Mouse (Mus musculus): ENCODE data around the gene App. TPM values are rescaled to one million over a fixed set of nuclear protein-coding genes. Genes with fewer than 3 reads are reported as not detected.

App gene
- total RNA-seq, 2 experiments from 2014 or later, result 0.83 to 2.8 TPM

DNA sequence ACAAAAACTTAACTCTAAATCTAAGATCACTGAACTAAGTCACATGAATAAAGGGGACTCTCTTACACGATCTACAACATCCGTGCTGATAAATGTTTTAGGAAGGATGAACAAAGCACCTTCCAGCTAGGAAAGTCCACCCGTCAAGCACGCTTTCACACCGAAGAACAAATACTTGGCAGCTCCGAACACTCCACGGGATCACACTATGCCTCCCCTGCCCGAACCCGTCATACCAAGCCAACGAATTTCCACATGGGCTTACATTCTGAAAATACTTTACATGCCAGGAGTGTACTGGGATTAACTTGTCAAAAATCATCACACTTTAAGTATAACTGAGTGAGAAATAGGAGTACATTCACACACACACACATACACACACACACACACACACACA lies 17.7 kb downstream of the App start:
- no peak for ATAC-seq (replicated peaks; ENCODE audit: low FRiP score, low TSS enrichment, poor library complexity, severe bottlenecking)

DNA sequence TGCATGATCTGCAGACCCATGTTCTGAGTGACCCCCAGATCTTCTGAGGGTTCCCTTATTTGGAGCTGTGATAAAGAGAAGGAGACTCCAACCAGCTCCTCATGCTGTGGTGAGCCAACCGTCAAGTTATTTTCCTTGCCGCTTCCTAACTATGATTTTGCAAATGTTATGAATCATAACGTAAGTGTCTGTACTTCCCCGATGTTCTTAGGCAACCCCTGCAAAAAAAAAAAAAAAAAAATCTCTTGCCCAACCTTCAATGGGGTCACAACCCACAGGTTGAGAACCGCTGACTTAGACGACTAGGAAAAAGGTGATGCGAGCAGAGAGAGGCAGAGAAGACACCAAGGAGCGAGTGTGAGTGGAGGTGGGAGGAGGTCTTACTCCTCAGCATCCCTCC lies 21.1 kb downstream of the App start:
- no peak for ATAC-seq (replicated peaks; ENCODE audit: low FRiP score, low TSS enrichment, poor library complexity, severe bottlenecking)

GRCm38 (mm10) chr16:85151681-85152080 lies 21.9 kb downstream of the App start:
- ATAC-seq (replicated peaks; ENCODE audit: low FRiP score, low TSS enrichment, poor library complexity, severe bottlenecking), result no peak

DNA sequence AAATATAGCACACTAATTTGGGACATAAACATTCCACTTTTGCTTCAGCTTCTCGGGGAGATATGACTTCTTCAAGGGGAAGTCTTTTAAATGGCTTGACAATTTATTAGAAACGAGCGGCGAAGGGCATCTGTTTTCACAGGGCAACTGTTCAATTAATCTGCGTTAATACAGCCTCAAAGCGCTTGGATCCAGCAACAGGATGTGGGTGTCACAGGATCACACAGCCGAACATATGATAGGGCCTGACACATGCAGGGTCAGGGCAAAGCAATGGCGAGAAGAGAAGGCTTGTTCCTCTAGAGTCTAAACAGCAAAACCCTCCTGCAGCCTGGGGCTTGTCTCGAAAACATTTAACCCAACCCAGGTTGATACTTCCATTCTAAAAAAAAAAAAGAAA lies 22.7 kb downstream of the App start:
- ATAC-seq (replicated peaks; ENCODE audit: low FRiP score, low TSS enrichment, poor library complexity, severe bottlenecking), result no peak

DNA sequence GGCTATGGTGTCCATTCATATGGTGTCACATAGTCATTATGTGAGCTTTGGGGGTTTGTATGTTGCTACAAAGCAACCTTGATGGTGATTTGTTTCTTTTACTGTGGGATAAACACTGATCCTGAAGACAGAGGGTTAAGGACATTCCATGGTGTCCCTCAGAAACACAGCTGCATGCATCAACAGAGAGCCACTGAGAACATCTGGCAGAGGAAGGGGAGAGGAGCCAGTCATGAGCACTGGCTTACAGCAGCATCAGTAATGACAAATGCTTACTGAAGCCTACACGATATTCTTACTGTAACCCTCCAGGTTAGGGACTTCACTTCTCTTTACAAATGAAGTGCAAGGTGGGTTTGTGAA lies 24.1 kb downstream of the App start:
- no peak for ATAC-seq (replicated peaks; ENCODE audit: low FRiP score, low TSS enrichment, poor library complexity, severe bottlenecking)

GRCm38 (mm10) chr16:85148615-85149508 lies 24.7 kb downstream of the App start:
- ATAC-seq (replicated peaks; ENCODE audit: low FRiP score, low TSS enrichment, poor library complexity, severe bottlenecking), result no peak

- ATAC-seq (replicated peaks; ENCODE audit: low FRiP score, low TSS enrichment, poor library complexity, severe bottlenecking), result no peak
These were observed 26.1 kb downstream of the App start for GRCm38 (mm10) chr16:85147440-85147839.

- no peak for ATAC-seq (replicated peaks; ENCODE audit: low FRiP score, low TSS enrichment, poor library complexity, severe bottlenecking)
These were observed 27.8 kb downstream of the App start for GRCm38 (mm10) chr16:85145771-85146178.

DNA sequence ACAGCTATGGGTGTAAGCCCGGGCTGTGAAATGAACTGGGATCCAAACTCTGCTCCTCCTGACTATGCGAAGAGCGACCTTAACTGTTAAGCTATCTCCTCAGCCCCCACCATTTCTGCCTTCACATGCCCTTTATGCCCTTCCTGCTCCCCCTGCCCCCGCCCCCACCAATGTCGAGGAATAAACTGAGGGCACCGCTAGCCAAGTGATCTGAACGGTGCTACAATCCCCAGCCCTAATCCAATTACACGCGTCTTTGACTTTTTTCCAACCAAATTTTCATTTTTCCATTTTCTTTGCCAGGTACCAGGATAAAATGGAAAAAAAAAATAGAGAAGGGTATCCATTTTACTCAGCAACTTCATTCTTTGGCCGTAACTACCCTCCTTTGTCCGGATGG lies 28.2 kb downstream of the App start:
- ATAC-seq (replicated peaks; ENCODE audit: low FRiP score, low TSS enrichment, poor library complexity, severe bottlenecking), result no peak

DNA sequence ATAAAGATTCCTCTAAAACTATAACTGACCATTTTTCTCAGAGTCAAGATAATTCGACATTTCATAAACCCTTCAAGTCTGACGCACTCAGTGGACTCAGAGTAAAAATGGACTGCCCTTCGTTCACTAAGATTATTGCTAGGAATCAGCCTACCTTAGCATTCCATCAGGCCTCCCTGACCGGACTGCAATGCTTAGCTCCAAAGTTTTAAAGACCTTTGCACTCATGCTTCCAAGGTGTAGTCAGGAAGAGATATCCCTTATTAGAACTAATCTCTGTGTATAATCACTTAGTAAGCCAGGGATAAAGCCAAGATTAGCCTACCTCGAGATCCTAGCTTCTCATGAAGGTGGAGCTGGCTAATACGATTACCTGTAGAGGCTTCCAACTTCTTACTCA lies 29.2 kb downstream of the App start:
- no peak for ATAC-seq (replicated peaks; ENCODE audit: low FRiP score, low TSS enrichment, poor library complexity, severe bottlenecking)

DNA sequence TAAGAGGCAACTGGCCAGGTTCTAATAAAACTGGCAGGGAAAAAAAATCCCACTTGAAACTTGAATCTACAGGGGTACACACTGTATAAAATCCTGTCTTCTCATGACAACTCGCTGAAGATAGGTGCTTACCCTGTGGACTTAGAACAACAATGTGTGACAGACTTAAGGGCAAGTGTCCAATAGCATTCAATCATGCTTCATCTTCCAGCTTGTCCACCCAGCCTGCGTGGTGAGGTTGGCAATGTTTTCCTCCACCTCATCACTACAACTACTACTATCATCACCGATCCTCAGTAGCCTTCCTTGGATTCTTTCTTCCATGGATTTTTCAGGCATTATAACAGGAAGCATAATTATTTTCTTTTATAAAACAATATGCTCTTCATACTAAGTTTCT lies 29.7 kb downstream of the App start:
- no peak for ATAC-seq (replicated peaks; ENCODE audit: low FRiP score, low TSS enrichment, poor library complexity, severe bottlenecking)

GRCm38 (mm10) chr16:85143188-85143587 lies 30.4 kb downstream of the App start:
- no peak for ATAC-seq (replicated peaks; ENCODE audit: low FRiP score, low TSS enrichment, poor library complexity, severe bottlenecking)

DNA sequence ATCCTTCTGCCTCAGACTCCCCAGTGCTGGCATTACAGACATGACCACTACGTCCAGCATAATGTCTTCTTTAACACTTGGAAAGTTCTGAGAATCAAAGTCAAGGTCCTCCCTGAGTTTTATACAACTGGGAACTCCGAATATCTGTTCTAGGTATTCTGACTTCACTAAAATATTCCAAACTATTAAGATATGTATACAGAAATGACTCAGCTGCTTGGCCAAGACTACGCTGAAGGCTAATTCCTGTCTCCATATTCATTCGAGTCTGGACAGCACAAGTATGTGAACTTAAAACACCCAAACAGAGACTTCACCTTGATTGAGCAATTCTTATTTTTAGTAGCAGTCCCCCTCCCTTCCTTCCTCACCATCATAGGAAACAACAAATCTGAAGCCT lies 32.2 kb downstream of the App start:
- no peak for ATAC-seq (replicated peaks; ENCODE audit: low FRiP score, low TSS enrichment, poor library complexity, severe bottlenecking)

- ATAC-seq (replicated peaks; ENCODE audit: low FRiP score, low TSS enrichment, poor library complexity, severe bottlenecking), result no peak
These were observed 34.4 kb downstream of the App start for GRCm38 (mm10) chr16:85139178-85139604.

DNA sequence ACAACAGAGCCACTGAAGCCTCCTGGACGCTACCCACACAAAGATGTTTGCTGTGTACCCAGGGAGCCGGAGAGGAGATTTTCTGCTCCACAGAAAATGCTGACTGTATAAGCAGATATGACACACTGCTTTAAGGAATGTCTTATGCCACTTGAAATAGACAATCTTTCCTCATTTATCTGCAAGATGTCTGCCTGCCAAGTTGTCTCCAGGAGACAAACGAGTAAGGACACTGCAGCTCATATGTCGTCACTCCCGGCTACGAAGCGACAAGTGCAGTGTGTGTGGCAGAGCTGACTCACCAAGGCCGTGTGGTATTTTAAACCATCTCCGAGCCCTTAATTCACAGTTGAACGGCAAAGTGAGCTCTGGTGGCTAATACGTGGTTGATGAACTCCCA lies 36.2 kb downstream of the App start:
- no peak for ATAC-seq (replicated peaks; ENCODE audit: low FRiP score, low TSS enrichment, poor library complexity, severe bottlenecking)

GRCm38 (mm10) chr16:85136046-85136445 lies 37.5 kb downstream of the App start:
- no peak for ATAC-seq (replicated peaks; ENCODE audit: low FRiP score, low TSS enrichment, poor library complexity, severe bottlenecking)

- no peak for ATAC-seq (replicated peaks; ENCODE audit: low FRiP score, low TSS enrichment, poor library complexity, severe bottlenecking)
These were observed 40.1 kb downstream of the App start for GRCm38 (mm10) chr16:85133468-85133881.

GRCm38 (mm10) chr16:85133057-85133456 lies 40.5 kb downstream of the App start:
- ATAC-seq (replicated peaks; ENCODE audit: low FRiP score, low TSS enrichment, poor library complexity, severe bottlenecking), result no peak

DNA sequence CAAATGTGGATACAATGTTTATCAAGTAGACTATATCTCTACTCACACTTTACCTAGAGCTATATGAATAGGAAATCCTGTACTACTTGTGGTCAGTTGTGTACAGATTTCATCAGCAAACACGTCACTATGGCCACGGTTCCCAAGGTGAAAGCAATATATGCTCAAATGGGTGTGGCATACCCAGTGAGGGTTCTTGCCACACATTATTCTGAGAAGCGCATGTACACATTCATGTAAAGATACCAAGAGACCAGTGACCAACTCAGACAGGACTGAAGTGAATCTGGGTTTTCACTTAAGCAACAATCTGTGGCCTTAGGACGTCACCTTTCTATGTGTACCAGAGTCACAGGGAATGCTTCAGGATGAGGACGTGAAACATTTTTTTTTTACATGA lies 41.4 kb downstream of the App start:
- ATAC-seq (replicated peaks; ENCODE audit: low FRiP score, low TSS enrichment, poor library complexity, severe bottlenecking), result no peak

DNA sequence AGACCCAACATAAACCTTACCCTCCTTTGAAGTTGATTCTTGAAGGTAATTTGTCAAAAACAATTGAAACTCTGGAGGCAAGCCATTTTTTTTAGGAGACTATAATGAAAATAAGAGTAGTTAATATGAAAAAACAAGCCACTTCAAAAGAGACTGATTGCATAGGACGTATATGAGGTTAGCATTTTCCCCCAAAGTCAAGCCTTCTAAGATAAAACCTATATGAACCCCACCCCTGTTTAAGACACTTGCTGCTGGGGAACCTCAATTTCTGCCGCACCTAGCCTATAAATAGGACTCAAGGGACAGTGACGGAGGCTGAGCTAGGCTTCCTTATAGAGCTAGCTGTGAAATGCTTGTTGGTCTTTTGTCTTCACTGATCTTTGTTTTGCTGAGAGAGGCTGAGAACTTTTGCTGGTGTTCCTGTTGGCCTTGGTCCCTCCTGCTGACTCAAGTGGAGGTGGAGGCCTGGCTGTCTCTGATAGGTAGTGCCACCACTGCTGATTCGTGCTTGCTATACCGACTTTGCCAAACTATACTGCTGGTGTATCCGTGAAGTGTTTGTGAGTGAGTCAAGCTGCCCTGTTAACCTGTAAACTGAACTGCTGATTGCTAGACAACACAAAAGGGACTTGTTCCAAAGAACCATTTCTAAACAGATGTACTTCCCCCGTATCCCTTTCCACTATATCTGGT lies 42.6 kb downstream of the App start:
- no peak for ATAC-seq (replicated peaks; ENCODE audit: low FRiP score, low TSS enrichment, poor library complexity, severe bottlenecking)

Measured in megakaryocyte-erythroid progenitor cell, adult 5-6 weeks (primary cell).